Mouse (Mus musculus) spleen, embryonic (tissue): ENCODE data around the gene Gm20388.
"Not testable (repeated sequence)": the region's sequence is repeated elsewhere in the genome, so short reads cannot be mapped to it uniquely, and the experiment has no call there.

ENCODE experiments used
- CTCF ChIA-PET: fragments of 350-600 bp; sonication (Branson Sonifier 250); formaldehyde crosslinking; loops from one replicate; lab custom pipeline; 2022; lab: Charles Lee

The Gm20388 gene

DNA sequence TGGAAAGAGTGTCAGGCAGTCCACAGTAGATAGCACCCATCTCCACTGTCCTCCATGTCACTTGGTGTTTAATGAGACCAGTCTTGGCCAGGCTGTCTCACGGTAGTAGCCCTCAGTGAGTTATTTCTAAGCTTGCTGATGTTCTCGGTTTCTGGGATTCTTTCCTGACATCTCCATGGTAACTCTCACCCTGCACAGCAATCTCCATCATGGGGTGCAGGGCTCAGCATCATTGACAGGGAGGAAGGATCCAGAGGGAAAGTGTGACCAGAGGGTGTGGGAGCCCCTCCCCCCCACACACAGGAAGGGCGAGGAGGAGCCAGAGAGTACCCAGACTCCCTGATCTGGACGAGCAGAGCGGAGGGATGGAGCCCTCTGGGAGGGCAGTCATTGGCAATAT, 4232.4 kb downstream of the Gm20388 start:
- CTCF ChIA-PET = no interaction called here

DNA sequence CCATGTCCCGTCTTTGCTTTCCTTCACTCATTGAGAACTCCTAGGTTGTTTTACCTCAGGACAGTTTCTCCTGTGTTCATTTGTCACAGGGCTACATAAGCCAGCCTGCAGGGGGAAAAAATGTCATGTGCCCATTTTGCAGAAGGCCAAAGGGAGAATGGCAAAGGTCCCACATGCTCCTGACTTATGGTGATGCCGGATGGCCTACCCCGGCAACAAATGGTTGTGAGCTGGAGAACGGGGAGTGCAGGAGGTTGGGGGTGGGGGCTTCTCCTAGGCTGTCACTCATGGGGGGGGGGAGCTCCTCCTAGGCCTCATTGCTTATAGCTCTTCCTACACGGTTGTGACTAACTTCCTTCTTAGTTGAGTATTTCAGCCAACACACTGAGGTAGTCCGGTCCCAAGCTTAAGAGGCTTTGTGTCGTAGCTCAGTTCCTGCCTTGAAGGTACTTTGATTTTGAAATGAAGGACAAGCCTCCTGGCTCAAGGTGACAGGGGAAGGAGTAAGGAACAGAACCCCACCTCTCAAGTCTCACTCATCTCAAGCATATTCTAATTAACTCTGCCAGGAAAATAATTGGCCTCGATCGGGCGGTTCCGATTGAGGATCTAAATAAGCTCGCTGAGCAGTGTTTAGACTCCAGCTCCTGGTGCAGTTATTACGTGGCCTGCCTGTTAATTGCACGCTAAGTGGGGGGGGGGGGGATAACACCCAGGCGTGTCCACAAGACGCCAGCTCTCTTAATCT, 4233.4 kb downstream of the Gm20388 start:
- CTCF ChIA-PET = no interaction called here

DNA sequence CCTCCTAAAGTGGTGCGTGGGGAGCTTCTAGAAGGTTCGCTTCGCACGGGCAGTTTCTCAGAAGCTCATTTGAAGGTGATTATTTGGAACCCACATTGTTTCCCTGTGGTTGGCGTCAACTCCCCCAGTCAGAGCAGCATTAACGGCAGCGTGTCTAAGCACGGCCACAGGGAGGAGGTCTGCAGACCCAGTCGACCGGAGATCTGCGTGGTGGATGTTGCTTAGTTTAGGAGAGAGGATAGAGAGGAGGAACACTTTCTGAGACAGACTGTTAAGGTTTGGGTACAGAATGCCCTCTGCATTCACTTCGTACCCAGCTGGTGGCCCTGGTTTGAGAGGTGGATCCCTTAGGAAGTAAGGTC, 4234.0 kb downstream of the Gm20388 start:
- CTCF ChIA-PET = no interaction called here

GRCm38 (mm10) chr8:124146286-124146685, 4235.6 kb downstream of the Gm20388 start:
- CTCF ChIA-PET = no interaction called here

- CTCF ChIA-PET = interaction anchor here (0.6 kb wide), 1 partner anchor 100 kb away, joined by 6 read pairs; no protein-coding TSS in a partner anchor
These were observed 4239.4 kb downstream of the Gm20388 start for GRCm38 (mm10) chr8:124150009-124150408.

GRCm38 (mm10) chr8:124150536-124150935, 4239.9 kb downstream of the Gm20388 start:
- CTCF ChIA-PET = interaction anchor here (0.6 kb wide), 1 partner anchor 99 kb away, joined by 6 read pairs; no protein-coding TSS in a partner anchor

DNA sequence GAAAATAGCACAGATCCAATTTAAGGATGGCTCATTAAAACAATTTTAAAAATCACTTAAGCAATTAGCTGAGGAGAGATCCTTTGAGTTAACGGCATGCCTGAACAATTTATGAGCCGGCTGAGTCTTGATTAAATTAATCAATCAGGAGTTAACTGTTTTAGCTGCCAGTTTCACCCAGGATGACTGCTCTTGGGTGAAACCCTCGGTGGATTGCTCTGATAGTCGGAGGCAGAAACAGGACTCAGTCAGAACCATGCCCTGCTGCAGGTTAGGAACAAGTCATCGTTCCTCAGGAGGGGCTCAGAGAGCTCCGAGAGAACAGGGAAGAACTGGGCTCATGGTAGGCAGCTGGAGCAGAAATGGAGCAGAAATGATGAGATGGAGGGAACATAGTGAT, 4241.2 kb downstream of the Gm20388 start:
- CTCF ChIA-PET = no interaction called here

DNA sequence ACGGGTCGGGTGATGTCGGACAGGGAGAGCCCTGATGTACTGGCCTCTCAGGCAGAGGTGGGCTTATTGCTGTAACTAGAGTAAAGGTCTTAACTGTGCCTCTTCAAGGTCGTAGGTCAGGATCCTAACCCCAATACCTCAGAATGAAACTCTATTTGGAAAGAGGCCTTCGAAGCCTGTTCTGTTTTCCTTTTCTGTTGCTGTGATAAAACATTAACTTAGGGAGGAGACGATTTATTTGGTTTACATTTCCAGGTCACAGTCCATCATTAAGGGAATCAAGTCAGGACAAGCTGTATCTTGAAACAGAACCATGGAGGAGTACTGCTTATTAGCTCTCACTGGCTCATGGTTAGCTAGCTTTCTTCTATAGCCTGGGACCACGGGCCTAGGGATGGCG, 4242.1 kb downstream of the Gm20388 start:
- CTCF ChIA-PET = no interaction called here

DNA sequence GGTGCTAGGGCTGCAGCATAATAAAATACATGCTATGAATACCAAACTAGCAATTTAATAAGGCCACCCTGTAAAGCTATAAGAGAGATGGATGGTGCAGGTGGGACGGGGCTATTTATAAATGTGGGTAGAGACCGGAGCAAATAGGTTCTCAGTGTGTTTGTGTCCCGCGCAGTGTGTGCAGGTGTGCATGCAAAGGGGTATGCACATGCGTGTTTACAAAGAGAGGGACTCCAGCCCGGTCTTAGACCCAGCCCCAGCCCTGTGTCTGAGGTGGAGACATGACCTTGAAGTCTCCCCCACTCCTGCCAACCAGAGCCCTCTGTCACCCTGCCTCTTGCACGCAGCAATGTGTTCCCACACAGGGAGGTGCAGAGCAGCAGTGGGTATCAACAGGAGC, 4245.7 kb downstream of the Gm20388 start:
- CTCF ChIA-PET = no interaction called here

- CTCF ChIA-PET = no interaction called here
These were observed 4251.0 kb downstream of the Gm20388 start for GRCm38 (mm10) chr8:124161683-124162082.

DNA sequence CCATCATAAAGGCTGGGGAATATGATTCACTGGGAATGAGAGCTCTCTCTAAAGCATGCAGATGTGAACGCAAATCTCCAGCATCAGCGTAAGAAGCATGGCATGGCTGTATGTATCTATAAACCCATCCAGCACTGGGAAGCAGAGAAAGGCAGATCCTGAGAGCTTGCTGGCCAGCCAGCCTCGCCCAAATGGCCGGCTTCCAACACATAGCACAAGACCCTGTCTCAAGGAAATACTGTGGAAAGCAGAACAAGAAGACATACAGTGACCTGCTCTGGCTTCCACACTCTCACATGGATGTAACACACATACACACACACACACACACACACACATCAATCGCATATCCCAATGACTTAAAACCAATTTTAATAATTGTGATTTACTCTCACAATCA, 4252.6 kb downstream of the Gm20388 start:
- CTCF ChIA-PET = no interaction called here

DNA sequence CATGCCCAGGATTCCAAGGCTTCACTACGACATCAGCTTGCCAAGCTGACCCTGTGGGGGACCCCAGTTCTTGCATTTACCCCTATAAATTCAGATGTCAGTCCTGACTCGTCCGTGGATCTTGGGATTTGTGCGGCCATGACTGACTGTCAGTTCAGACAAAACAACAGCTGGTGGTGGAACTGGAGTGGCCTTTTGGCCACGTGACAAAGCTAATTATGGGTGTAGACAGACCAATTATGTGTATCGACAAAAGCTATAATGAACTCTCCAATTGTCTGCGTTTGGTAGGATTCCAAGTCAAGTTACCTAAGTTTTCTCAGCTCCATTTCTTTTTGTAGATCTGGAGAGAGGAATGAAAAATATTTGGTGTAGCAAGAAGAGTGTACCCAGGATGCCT, 4259.1 kb downstream of the Gm20388 start:
- CTCF ChIA-PET = no interaction called here

DNA sequence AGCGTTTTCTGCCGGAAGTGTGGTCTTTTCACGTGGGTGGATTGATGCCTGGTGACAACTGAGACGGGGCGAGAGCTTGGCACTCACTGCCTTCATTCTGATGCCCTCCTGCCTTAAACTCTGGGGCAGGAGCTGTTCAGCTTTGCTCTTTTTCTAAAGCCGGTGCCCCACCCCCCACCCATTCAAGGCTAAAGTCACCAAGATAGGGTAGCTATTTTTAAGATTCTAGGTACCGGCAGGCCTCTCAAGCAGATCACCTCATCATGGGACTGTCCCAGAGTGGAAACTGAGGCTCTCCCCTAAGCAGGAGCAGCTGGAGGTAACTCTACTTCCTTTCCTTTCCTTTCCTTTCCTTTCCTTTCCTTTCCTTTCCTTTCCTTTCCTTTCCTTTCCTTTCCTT, 4260.0 kb downstream of the Gm20388 start:
- CTCF ChIA-PET = no interaction called here

- CTCF ChIA-PET = no interaction called here
These were observed 4261.2 kb downstream of the Gm20388 start for GRCm38 (mm10) chr8:124171557-124172528.

DNA sequence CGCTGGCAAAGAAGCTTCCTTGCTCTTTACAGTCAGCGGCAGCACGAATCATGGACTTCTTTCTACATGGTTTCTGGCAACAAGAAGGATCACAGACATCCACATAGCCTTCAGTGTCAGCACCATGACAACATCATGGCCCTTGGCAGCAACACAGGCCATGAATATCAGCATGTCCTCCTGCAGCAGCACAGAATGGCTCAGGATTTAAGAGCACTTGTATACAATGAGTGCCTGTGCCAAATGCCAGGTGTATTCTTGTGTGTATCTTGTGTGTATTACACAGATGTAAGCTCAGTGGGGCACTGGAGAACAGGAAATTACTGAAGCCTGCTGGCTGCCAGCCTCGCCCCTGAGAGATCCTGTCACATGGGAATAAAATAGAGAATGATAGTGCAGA, 4263.0 kb downstream of the Gm20388 start:
- CTCF ChIA-PET = no interaction called here

- CTCF ChIA-PET = interaction anchor here (0.6 to 0.9 kb wide), 2 partner anchors 19 to 120 kb away, joined by 3 to 4 read pairs; no protein-coding TSS in a partner anchor
These were observed 4265.5 kb downstream of the Gm20388 start for GRCm38 (mm10) chr8:124176133-124176532.

GRCm38 (mm10) chr8:124177092-124177491, 4266.5 kb downstream of the Gm20388 start:
- CTCF ChIA-PET = not testable (repeated sequence)

DNA sequence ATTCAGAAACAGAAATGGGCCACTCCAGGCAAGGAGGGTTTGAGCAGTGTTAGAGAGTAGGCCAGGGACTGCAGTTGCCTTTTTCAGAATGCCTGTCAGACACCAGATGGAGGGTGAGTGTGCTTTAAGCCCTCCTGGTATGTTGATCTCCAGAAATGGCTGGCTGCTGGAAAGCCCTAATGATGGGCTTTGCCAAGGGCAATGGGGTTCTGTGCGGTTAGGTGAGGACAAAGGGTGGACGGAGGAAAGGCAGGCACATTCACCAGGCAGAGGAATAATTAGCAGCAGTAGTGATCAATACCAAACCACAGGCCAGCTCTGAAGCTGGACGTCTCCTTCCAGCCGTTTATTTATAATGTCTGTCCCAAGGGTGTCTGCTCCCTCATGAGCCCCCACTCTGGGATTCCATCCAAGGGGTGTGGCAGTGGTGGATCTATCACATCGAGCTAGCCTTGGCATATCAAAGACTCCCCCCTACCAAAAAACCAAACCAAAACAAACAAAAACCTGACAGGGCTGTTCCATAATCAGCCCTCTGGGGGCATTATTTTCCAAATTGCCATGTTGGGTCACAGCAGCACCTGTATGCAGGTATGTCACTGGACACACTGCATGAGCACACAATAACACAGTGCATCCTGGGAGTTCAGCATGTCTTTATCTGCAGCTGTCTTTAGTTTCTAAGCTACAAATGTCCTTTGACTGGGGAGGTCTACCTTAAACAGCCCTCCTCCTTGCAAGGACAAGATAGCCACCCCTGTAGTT, 4270.2 kb downstream of the Gm20388 start:
- CTCF ChIA-PET = no interaction called here

DNA sequence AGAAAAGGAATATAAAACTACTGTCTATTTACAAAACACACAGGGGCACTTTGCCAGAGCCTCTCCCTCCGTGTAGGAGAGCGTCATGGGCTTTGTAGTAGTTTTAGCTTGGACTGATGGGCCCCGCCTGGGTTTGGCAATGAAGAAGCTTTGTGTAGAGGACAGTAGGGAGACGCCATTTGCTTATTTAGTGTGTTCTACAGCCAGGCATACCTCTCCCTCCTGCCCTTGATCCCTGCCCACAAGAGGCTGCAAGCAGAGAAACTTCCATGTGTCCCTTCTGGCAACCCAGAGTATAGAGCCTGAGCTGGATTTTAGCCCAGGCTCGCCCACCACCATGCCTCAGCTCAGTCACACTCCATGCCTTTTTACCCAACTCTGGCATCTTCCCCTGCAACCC, 4271.1 kb downstream of the Gm20388 start:
- CTCF ChIA-PET = no interaction called here

DNA sequence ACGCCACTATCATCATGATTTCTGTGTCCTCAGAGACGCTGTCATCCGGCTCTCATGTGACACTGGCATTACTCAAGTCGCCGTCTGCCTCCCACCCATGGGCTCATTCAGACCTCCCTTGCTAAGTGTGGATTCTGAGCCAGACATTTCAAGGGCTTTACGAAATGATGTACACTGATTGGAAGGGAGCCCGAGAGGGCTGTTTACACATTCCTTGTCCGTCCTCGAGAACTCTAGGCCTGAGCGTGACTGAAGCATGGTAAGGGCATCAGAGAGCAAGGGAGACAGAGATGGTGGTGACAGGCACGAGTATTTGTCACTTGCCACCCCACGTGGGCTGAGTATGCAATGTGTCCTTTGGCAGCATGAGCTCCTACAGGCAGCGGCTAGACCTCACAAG, 4271.6 kb downstream of the Gm20388 start:
- CTCF ChIA-PET = no interaction called here

GRCm38 (mm10) chr8:124184078-124184477, 4273.4 kb downstream of the Gm20388 start:
- CTCF ChIA-PET = interaction anchor here (0.6 kb wide), 1 partner anchor 281 kb away, joined by 3 read pairs; no protein-coding TSS in a partner anchor

GRCm38 (mm10) chr8:124184507-124184906, 4273.9 kb downstream of the Gm20388 start:
- CTCF ChIA-PET = interaction anchor here (0.6 kb wide), 1 partner anchor 281 kb away, joined by 3 read pairs; no protein-coding TSS in a partner anchor
